Mouse (Mus musculus) CH12.LX (cell line): ENCODE measurements around the gene Pigl. TPM values are rescaled to one million over a fixed set of nuclear protein-coding genes. Genes with fewer than 3 reads are reported as not detected.

ENCODE experiments used
- DNase-seq: peaks from one replicate; pipeline ENCODE4 v3.0.0-alpha.2; 2013; ENCODE audit errors: extremely low read depth
- H3K27ac ChIP-seq: 2 replicates; pipeline ENCODE4 v1.5.1; 2012; ENCODE audit warnings: low read depth, mild to moderate bottlenecking, control low read depth, moderate library complexity; ENCODE audit not compliant: insufficient read depth
- H3K27me3 ChIP-seq: replicated peaks from 2 replicates; pipeline ENCODE3; 2012; ENCODE audit warnings: inconsistent platforms
- H3K36me3 ChIP-seq, 2 experiments: replicated peaks in 1 of 2; 2 replicates each; pipeline versions ENCODE3 to v1.6.1; 2012; ENCODE audit warnings: inconsistent platforms in 1 of 2, low read length in 1 of 2, mild to moderate bottlenecking in 1 of 2, mixed read lengths in 1 of 2, moderate library complexity in 1 of 2; ENCODE audit not compliant: control insufficient read depth in 1 of 2, insufficient read depth in 1 of 2
- H3K4me1 ChIP-seq, 2 experiments: 2 replicates each; pipeline ENCODE4 v1.6.1; 2012; ENCODE audit warnings: inconsistent platforms in 1 of 2, moderate library complexity in 1 of 2; ENCODE audit not compliant: insufficient read depth in 2 of 2, control insufficient read depth in 1 of 2
- H3K4me2 ChIP-seq: 2 replicates; pipeline ENCODE4 v1.6.1; 2012; ENCODE audit warnings: low read depth, mild to moderate bottlenecking, control low read depth; ENCODE audit not compliant: poor library complexity, insufficient read depth, severe bottlenecking
- H3K4me3 ChIP-seq, 3 experiments: fragments of 150-350 bp in 1 of 3; sonication (generic) in 1 of 3; replicated peaks in 1 of 3; 2 replicates each; pipeline versions ENCODE3 to v1.5.1; 2011 to 2012; ENCODE audit warnings: low read depth in 2 of 3, low read length in 2 of 3, mild to moderate bottlenecking in 2 of 3, moderate library complexity in 2 of 3, control low read depth in 1 of 3, improper control_type of control experiment in 1 of 3, inconsistent platforms in 1 of 3, mixed read lengths in 1 of 3; ENCODE audit not compliant: poor library complexity in 1 of 3
- H3K79me2 ChIP-seq: replicated peaks from 2 replicates; pipeline ENCODE4 v1.6.1; 2012; ENCODE audit warnings: mild to moderate bottlenecking, moderate library complexity; ENCODE audit not compliant: control insufficient read depth, poor library complexity, insufficient read depth, severe bottlenecking; ENCODE audit errors: extremely low read depth
- H3K9ac ChIP-seq: 2 replicates; pipeline ENCODE4 v1.6.1; 2012; ENCODE audit warnings: low read depth, mild to moderate bottlenecking, control low read depth, moderate library complexity; ENCODE audit not compliant: insufficient read depth
- H3K9me3 ChIP-seq: replicated peaks from 2 replicates; pipeline ENCODE3; 2012; ENCODE audit warnings: low read length, inconsistent platforms, mixed read lengths
- BHLHE40 ChIP-seq: IDR thresholded peaks from 2 replicates; pipeline ENCODE4 v1.6.1; 2011; ENCODE audit warnings: mild to moderate bottlenecking, low read depth, low read length, improper control_type of control experiment
- CHD1 ChIP-seq: IDR thresholded peaks from 2 replicates; pipeline ENCODE4 v1.6.1; 2012; ENCODE audit warnings: low read depth, low read length, improper control_type of control experiment, inconsistent platforms
- CHD2 ChIP-seq: IDR thresholded peaks from 2 replicates; pipeline ENCODE4 v1.6.1; 2011; ENCODE audit warnings: low read length, improper control_type of control experiment
- CTCF ChIP-seq, 2 experiments: IDR thresholded peaks in 1 of 2; conservative IDR thresholded peaks in 1 of 2; 2 replicates each; pipeline ENCODE4 v1.5.1; 2011 to 2012; ENCODE audit warnings: low read depth in 2 of 2, low read length in 2 of 2, improper control_type of control experiment in 1 of 2, inconsistent platforms in 1 of 2, mild to moderate bottlenecking in 1 of 2, moderate library complexity in 1 of 2
- ELF1 ChIP-seq: IDR thresholded peaks from 2 replicates; pipeline ENCODE4 v1.6.1; 2014; ENCODE audit warnings: low read depth, mild to moderate bottlenecking, inconsistent platforms, low read length, improper control_type of control experiment
- EP300 ChIP-seq: IDR thresholded peaks from 2 replicates; pipeline ENCODE4 v1.6.1; 2011; ENCODE audit warnings: low read length, improper control_type of control experiment
- ETS1 ChIP-seq: conservative IDR thresholded peaks from 2 replicates; pipeline ENCODE4 v1.6.1; 2012; ENCODE audit warnings: low read depth, mild to moderate bottlenecking, inconsistent platforms, low read length, improper control_type of control experiment, moderate library complexity
- JUN ChIP-seq: IDR thresholded peaks from 2 replicates; pipeline ENCODE4 v1.6.1; 2011; ENCODE audit warnings: low read depth, mild to moderate bottlenecking, low read length, improper control_type of control experiment, moderate library complexity; ENCODE audit not compliant: insufficient read depth
- JUND ChIP-seq: conservative IDR thresholded peaks from 2 replicates; pipeline ENCODE4 v1.6.1; 2011; ENCODE audit warnings: low read depth, low read length, improper control_type of control experiment
- MAFK ChIP-seq: IDR thresholded peaks from 2 replicates; pipeline ENCODE4 v1.6.1; 2011; ENCODE audit warnings: low read length, improper control_type of control experiment; ENCODE audit not compliant: insufficient replicate concordance
- MAX ChIP-seq: IDR thresholded peaks from 2 replicates; pipeline ENCODE4 v1.6.1; 2011; ENCODE audit warnings: low read length, improper control_type of control experiment
- MEF2A ChIP-seq: IDR thresholded peaks from 2 replicates; pipeline ENCODE4 v1.6.1; 2014; ENCODE audit warnings: low read depth, mild to moderate bottlenecking, inconsistent platforms, low read length, improper control_type of control experiment, borderline replicate concordance
- MXI1 ChIP-seq: IDR thresholded peaks from 2 replicates; pipeline ENCODE4 v1.6.1; 2011; ENCODE audit warnings: mild to moderate bottlenecking, low read depth, low read length, improper control_type of control experiment
- MYC ChIP-seq: IDR thresholded peaks from 2 replicates; pipeline ENCODE4 v1.6.1; 2011; ENCODE audit warnings: low read depth, mild to moderate bottlenecking, improper control_type of control experiment, low read length
- NELFE ChIP-seq: IDR thresholded peaks from 2 replicates; pipeline ENCODE4 v1.6.1; 2011; ENCODE audit warnings: low read depth, low read length, improper control_type of control experiment
- PAX5 ChIP-seq: IDR thresholded peaks from 2 replicates; pipeline ENCODE4 v1.6.1; 2012; ENCODE audit warnings: low read length, inconsistent platforms, mixed read lengths
- RAD21 ChIP-seq: IDR thresholded peaks from 2 replicates; pipeline ENCODE4 v1.6.1; 2011; ENCODE audit warnings: low read depth, mild to moderate bottlenecking, low read length, improper control_type of control experiment, moderate library complexity
- SIN3A ChIP-seq: IDR thresholded peaks from 2 replicates; pipeline ENCODE4 v1.6.1; 2012; ENCODE audit warnings: low read length, improper control_type of control experiment, inconsistent platforms
- UBTF ChIP-seq: IDR thresholded peaks from 2 replicates; pipeline ENCODE4 v1.6.1; 2012; ENCODE audit warnings: low read depth, mild to moderate bottlenecking, inconsistent platforms, low read length, improper control_type of control experiment, moderate library complexity
- USF1 ChIP-seq: IDR thresholded peaks from 2 replicates; pipeline ENCODE4 v1.6.1; 2014; ENCODE audit warnings: low read depth, mild to moderate bottlenecking, inconsistent platforms, low read length, improper control_type of control experiment
- USF2 ChIP-seq: conservative IDR thresholded peaks from 2 replicates; pipeline ENCODE4 v1.6.1; 2011; ENCODE audit warnings: low read depth, low read length, improper control_type of control experiment
- ZKSCAN1 ChIP-seq: IDR thresholded peaks from 2 replicates; pipeline ENCODE4 v1.6.1; 2012; ENCODE audit warnings: low read depth, inconsistent platforms, low read length, improper control_type of control experiment, borderline replicate concordance
- dilution Hi-C: fragments of 300-500 bp; cut with MboI; formaldehyde crosslinking; loops from 2 replicates; pipeline ENCODE4 v1.14.3; 2020; ENCODE audit warnings: low sequenced_read_pairs; ENCODE audit not compliant: extremely low pct_unique_long_range_greater_than_20kb, extremely low pct_ligation_motif_present
- in situ Hi-C: fragments of 300-500 bp; cut with MboI; formaldehyde crosslinking; loops from 3 replicates; pipeline ENCODE4 v1.14.3; 2019; ENCODE audit warnings: low sequenced_read_pairs, low pct_ligation_motif_present, low pct_unique_long_range_greater_than_20kb, mixed read lengths
- polyA plus RNA-seq: library from polyadenylated mRNA; unstranded; fragments of >175 nt; gene quantifications from 2 replicates; pipeline ENCODE4 v1.2.1, GENCODE M21; 2012; ENCODE audit warnings: low read depth; ENCODE audit not compliant: insufficient read length
- total RNA-seq, 2 experiments: library from RNA; depleted of rRNA; stranded (reverse); fragments of 300-350 nt in 1 of 2; fragments of >200 nt in 1 of 2; gene quantifications; 2 replicates each; pipeline ENCODE4 v1.2.3; 2012 to 2014

Gene Pigl
- total and polyA plus RNA-seq, 3 experiments = 4.4 to 9.1 (median 5.6) TPM

DNA sequence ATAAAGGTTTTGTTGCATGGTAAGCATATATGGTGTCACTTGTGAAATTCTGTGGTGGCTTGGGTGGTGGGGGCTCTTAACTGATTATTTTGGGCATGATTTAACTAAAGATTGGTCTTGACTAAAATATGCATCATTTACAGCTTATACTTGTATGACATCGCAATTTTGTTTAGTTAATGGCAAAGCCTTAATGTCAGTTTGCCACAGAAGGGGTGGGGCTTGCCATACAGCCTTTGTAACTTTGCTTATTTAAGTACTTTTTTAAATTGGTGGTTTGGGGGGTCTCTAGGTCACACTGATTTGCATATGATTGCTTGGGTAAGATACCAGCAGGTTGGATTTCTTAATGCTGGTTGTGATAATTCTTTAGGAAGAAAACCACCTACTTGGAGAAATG, 94.9 kb downstream of the Pigl start:
- no peak overlapping the region for H3K27ac ChIP-seq
- H3K9ac ChIP-seq = peak overlapping the region; percentile 89

DNA sequence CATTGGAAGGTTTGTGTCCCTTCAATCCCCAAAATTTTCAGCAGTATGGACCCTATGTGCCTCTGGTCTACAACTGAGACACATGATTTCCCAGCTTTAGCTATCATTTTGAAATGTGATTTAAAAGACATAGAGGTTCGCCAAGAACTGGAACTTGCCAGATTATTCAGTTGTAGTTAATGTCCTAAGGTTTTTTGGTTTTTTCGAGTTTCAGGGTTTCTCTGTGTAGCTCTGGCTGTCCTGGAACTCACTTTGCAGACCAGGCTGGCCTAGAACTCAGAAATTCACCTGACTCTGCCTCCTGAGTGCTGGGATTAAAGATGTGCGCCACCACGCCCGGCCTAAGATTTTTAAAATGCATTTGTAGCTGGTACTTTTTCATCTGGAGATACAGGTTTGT, 95.4 kb downstream of the Pigl start:
- Histone ChIP-seq H3K9me3 (no peaks in the 10 kb centered on the region), H3K4me3 (peak overlapping the region; percentile 54 to 84 (median 56)), H3K4me1 (peaks cover 7 to 37% of the 10 kb centered on the region in 2 experiments), H3K36me3 (peaks cover 18 to 28% of the 10 kb centered on the region in 2 experiments), H3K27me3 (no peaks in the 10 kb centered on the region), H3K79me2 (peaks cover 31% of the 10 kb centered on the region), H3K27ac (no peak overlapping the region), H3K9ac (peak overlapping the region; percentile 89), H3K4me2 (peak overlapping the region; percentile 99)
- no peak for DNase-seq
- in situ Hi-C loops = no loop called here
- dilution Hi-C loops = no loop called here
- no peak for TF ChIP-seq CHD1
- TF ChIP-seq ZKSCAN1 = no peak
- TF ChIP-seq MYC = no peak
- TF ChIP-seq PAX5 = no peak
- TF ChIP-seq ETS1 = no peak
- TF ChIP-seq BHLHE40 = no peak
- TF ChIP-seq UBTF = no peak
- no peak for TF ChIP-seq SIN3A
- TF ChIP-seq JUND = no peak
- no peak for TF ChIP-seq ELF1
- TF ChIP-seq CHD2 = no peak
- TF ChIP-seq EP300 = no peak
- TF ChIP-seq MAFK = no peak
- no peak for TF ChIP-seq CTCF (conservative IDR thresholded peaks at IDR 0.05 in 1 of 2, IDR thresholded peaks at IDR 0.05 in 1 of 2; ENCODE audit: low read depth in 2 of 2, low read length in 2 of 2)
- TF ChIP-seq MAX = no peak
- no peak for TF ChIP-seq USF2
- no peak for TF ChIP-seq RAD21
- TF ChIP-seq MEF2A = no peak

More for the DNA sequence above, 94.9 kb downstream of the Pigl start:
- no peak for DNase-seq
- peaks cover 31% of the 10 kb centered on the region for H3K79me2 ChIP-seq
- peak overlapping the region; percentile 99 for H3K4me2 ChIP-seq
- H3K4me1 ChIP-seq = peaks cover 5 to 35% of the 10 kb centered on the region in 2 experiments
- dilution Hi-C loops (no loop called here), in situ Hi-C loops (no loop called here)
- peaks cover 18 to 28% of the 10 kb centered on the region in 2 experiments for H3K36me3 ChIP-seq
- no peaks in the 10 kb centered on the region for H3K9me3 ChIP-seq
- H3K4me3 ChIP-seq = peak overlapping the region; percentile 54 to 84 (median 56)
- no peaks in the 10 kb centered on the region for H3K27me3 ChIP-seq
- TF ChIP-seq JUN (no peak), USF1 (no peak), MXI1 (no peak; the same call in 1 of the 2 replicates), NELFE (no peak)
